Comparison of ENCODE assay signal across 15 mouse cellular contexts in genomic region chr1:135701314-135701713, GRCm38 (mm10). TPM values are rescaled to one million over a fixed set of nuclear protein-coding genes. Genes with fewer than 3 reads are reported as not detected.
A peak's percentile ranks its signal among the peaks of the same experiment; 100 is the strongest.
DNase-seq lines count a peak whose midpoint lies in the region; ATAC-seq and TF ChIP-seq lines count a peak whose summit lies in the region.
"Had no signal": no experiment of that assay in that cellular context is flagged by ENCODE, and none has a peak within 500 bp of the region (broad histone marks: within the 10 kb centered on the region; RNA-seq: fewer than 3 reads in every experiment).

No protein-coding gene starts in this region.

- no peak overlapping the region for H3K9ac ChIP-seq in liver, embryonic 12.5 days
- no peak overlapping the region for H3K9ac ChIP-seq in liver, postnatal 0 days (replicated peaks)
- no peak overlapping the region for H3K9ac ChIP-seq in liver, embryonic 14.5 days (replicated peaks)
- H3K9ac ChIP-seq: forebrain, embryonic 13.5 days; heart, embryonic 13.5 days; hindbrain, embryonic 13.5 days had no signal

- peaks cover 32% of the 10 kb centered on the region for H3K4me1 ChIP-seq in liver, embryonic 12.5 days
- H3K4me1 ChIP-seq in liver, postnatal 0 days (ENCODE audit: insufficient read depth) = peaks cover 8% of the 10 kb centered on the region; the same call in 1 of the 2 replicates
- H3K4me1 ChIP-seq in liver, embryonic 14.5 days (replicated peaks; ENCODE audit: control insufficient read depth in 2 of 2, insufficient read depth in 2 of 2, low read length in 1 of 2) = peaks cover 6 to 7% of the 10 kb centered on the region in 2 experiments

- peak; percentile 61; the same call in 1 of the 2 replicates for ATAC-seq in liver, embryonic 12.5 days
- ATAC-seq in liver, postnatal 0 days = no peak
- ATAC-seq in liver, embryonic 14.5 days (ENCODE audit: insufficient read depth) = peak; percentile 62; the same call in 1 of the 2 replicates
- peak; percentile 12 for ATAC-seq in megakaryocyte progenitor cell, adult 5-6 weeks (replicated peaks; ENCODE audit: poor library complexity)
- ATAC-seq: activated CD4-positive, CD25-positive, alpha-beta regulatory T cell, adult 4 months had no signal

- 22% methylated on average over 3 of the region's 3 CpGs for WGBS in liver, embryonic 12.5 days (ENCODE audit: insufficient replicate concordance)
- 36% methylated on average over 3 of the region's 3 CpGs for whole genome bisulfite sequencing in liver, postnatal 0 days (ENCODE audit: insufficient replicate concordance)
- 9% methylated on average over 3 of the region's 3 CpGs for WGBS in liver, embryonic 14.5 days (ENCODE audit: insufficient replicate concordance)

- TF ChIP-seq EP300 in liver, postnatal 0 days (IDR thresholded peaks at IDR 0.05; ENCODE audit: low read depth) = no peak
- TF ChIP-seq EP300 in liver, embryonic 14.5 days (IDR thresholded peaks at IDR 0.05; ENCODE audit: low read depth) = peak; percentile 60

- no peak for TF ChIP-seq CTCF in liver, postnatal 0 days (IDR thresholded peaks at IDR 0.05; ENCODE audit: low read depth)
- TF ChIP-seq CTCF in liver, embryonic 14.5 days (IDR thresholded peaks at IDR 0.05; ENCODE audit: low read depth) = no peak

- H3K36me3 ChIP-seq in liver, embryonic 12.5 days = no peaks in the 10 kb centered on the region
- H3K36me3 ChIP-seq in liver, postnatal 0 days (replicated peaks; ENCODE audit: insufficient read depth, low read length) = no peaks in the 10 kb centered on the region
- no peaks in the 10 kb centered on the region for H3K36me3 ChIP-seq in liver, embryonic 14.5 days (replicated peaks; ENCODE audit: control insufficient read depth, insufficient read depth, low read depth)
- H3K36me3 ChIP-seq: forebrain, embryonic 10.5 days; heart, embryonic 10.5 days; heart, embryonic 13.5 days; hindbrain, embryonic 13.5 days had no signal

- no peak overlapping the region for H3K4me3 ChIP-seq in liver, embryonic 12.5 days
- H3K4me3 ChIP-seq in liver, postnatal 0 days (ENCODE audit: low read depth, low read length) = no peak overlapping the region
- no peak overlapping the region for H3K4me3 ChIP-seq in liver, embryonic 14.5 days (ENCODE audit: insufficient read depth in 1 of 2, low read depth in 2 of 2, low read length in 2 of 2)
- H3K4me3 ChIP-seq: forebrain, embryonic 10.5 days; forebrain, embryonic 13.5 days; heart, adult 2 months; heart, embryonic 10.5 days; heart, embryonic 13.5 days; hindbrain, embryonic 13.5 days had no signal

- no peak overlapping the region for H3K27ac ChIP-seq in liver, embryonic 12.5 days
- no peak overlapping the region for H3K27ac ChIP-seq in liver, postnatal 0 days (ENCODE audit: low read depth)
- H3K27ac ChIP-seq in liver, embryonic 14.5 days = no peak overlapping the region
- H3K27ac ChIP-seq: forebrain, embryonic 10.5 days; forebrain, embryonic 13.5 days; heart, adult 2 months; heart, embryonic 10.5 days; heart, embryonic 13.5 days; hindbrain, embryonic 13.5 days; hindbrain, postnatal 0 days had no signal

- no peaks in the 10 kb centered on the region for H3K9me3 ChIP-seq in liver, embryonic 12.5 days (replicated peaks)
- no peaks in the 10 kb centered on the region for H3K9me3 ChIP-seq in liver, postnatal 0 days (ENCODE audit: low read length)
- no peaks in the 10 kb centered on the region for H3K9me3 ChIP-seq in liver, embryonic 14.5 days (ENCODE audit: control insufficient read depth, low read length)
- H3K9me3 ChIP-seq: forebrain, embryonic 13.5 days; heart, embryonic 10.5 days; hindbrain, embryonic 13.5 days had no signal

- no peak for DNase-seq in liver, postnatal 0 days
- no peak for DNase-seq in liver, embryonic 14.5 days (ENCODE audit: low read depth in 3 of 3, low spot score in 3 of 3)
- no peak for DNase-seq in urinary bladder, postnatal 36 days (ENCODE audit: low spot score in 2 of 2)
- DNase-seq in left cerebral cortex, adult 18-20 months (ENCODE audit: low spot score in 2 of 2) = no peak
- DNase-seq in right cerebral cortex, adult 2 months (ENCODE audit: low spot score in 2 of 2) = no peak

- H3K27me3 ChIP-seq in liver, embryonic 12.5 days (replicated peaks) = peaks cover 17% of the 10 kb centered on the region
- 0 out of 2 replicates have a peak, but pooled peaks cover 2% of the 10 kb centered on the region for H3K27me3 ChIP-seq in liver, postnatal 0 days (ENCODE audit: insufficient read depth, low read length)
- no peaks in the 10 kb centered on the region; the same call in 1 of the 2 replicates for H3K27me3 ChIP-seq in liver, embryonic 14.5 days (ENCODE audit: control insufficient read depth, insufficient read depth, low read length)
- H3K27me3 ChIP-seq: heart, embryonic 13.5 days had no signal

- peak overlapping the region; percentile 32 for H3K4me2 ChIP-seq in liver, embryonic 12.5 days
- H3K4me2 ChIP-seq in liver, postnatal 0 days (ENCODE audit: low read depth, low read length) = no peak overlapping the region
- peak overlapping the region; percentile 3; the same call in 1 of the 2 replicates for H3K4me2 ChIP-seq in liver, embryonic 14.5 days (ENCODE audit: low read depth)
- H3K4me2 ChIP-seq: forebrain, embryonic 13.5 days; heart, embryonic 13.5 days; hindbrain, embryonic 13.5 days had no signal

RNA-seq across cellular contexts. Expression of gene Csrp1, which starts 18.5 kb away (rescaled TPM):
- polyA plus RNA-seq in liver, embryonic 12.5 days (2016; fragmentation: Nextera tagmentation; extraction: Ambion mirVana) = 56.2 and 60.7 TPM in 2 replicates
- polyA plus RNA-seq in liver, postnatal 0 days (2015; fragmentation: Nextera tagmentation; extraction: Ambion mirVana) = 23.5 and 25.9 TPM in 2 replicates
- polyA plus RNA-seq in liver, embryonic 14.5 days (2012; rRNA removed) = 35.7 and 38.2 TPM in 2 replicates
- polyA plus RNA-seq in liver, embryonic 14.5 days (2014; fragmentation: Nextera tagmentation; extraction: Ambion mirVana) = 33.8 and 34.7 TPM in 2 replicates
- total RNA-seq in megakaryocyte progenitor cell, adult 5-6 weeks (2015) = 103 and 106 TPM in 2 replicates
- total RNA-seq in megakaryocyte progenitor cell, adult 5-6 weeks (2017) = 104 and 113 TPM in 2 replicates
- 100 to 1,000 TPM; 219 to 238 TPM for total RNA-seq in left cerebral cortex, adult 18-20 months (2021)
